Mouse (Mus musculus) cerebellum, postnatal 25 days (tissue): ENCODE results near the gene Anks3.

ENCODE experiments used
- DNase-seq, 2 experiments: peaks; one replicate each; pipeline ENCODE4 v3.0.0; 2021; ENCODE audit warnings: mixed read lengths in 2 of 2

Gene Anks3

DNA sequence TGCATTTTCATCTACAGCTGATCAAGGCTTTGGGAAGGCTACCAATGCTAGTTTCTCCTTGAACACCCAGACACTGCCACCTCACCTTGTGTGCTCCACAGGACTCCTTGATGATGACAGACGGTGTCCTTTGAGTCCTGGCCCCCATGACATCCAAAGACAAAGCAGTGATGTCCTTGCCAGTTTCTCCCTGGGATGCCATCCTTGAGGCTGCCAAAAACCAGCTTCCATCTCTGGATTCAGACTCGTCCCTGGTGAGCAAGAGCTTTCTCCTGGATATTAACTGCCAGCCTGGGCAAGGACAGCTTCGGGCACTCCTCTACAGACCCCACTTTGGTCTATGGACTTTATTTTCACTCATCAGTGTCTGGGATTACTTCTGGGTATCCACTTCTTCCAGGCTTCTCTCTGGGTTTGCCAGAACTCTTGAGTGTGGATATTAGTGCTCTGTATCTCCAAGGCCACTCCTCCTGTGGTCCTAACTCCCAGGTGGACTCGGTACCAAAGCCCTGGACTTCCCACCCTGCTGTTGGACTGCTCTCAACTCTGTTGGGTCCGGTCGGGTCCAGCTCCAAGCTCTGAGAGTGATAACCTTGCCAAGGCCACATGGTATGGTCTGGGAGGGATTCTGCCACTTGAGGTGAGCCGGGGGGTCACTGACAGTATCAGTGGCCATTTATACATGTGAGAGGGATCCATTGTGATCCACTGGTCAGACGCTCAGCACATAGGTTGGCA lies 1.6 kb upstream of the Anks3 start:
- peak; percentile 49 to 56 for DNase-seq

DNA sequence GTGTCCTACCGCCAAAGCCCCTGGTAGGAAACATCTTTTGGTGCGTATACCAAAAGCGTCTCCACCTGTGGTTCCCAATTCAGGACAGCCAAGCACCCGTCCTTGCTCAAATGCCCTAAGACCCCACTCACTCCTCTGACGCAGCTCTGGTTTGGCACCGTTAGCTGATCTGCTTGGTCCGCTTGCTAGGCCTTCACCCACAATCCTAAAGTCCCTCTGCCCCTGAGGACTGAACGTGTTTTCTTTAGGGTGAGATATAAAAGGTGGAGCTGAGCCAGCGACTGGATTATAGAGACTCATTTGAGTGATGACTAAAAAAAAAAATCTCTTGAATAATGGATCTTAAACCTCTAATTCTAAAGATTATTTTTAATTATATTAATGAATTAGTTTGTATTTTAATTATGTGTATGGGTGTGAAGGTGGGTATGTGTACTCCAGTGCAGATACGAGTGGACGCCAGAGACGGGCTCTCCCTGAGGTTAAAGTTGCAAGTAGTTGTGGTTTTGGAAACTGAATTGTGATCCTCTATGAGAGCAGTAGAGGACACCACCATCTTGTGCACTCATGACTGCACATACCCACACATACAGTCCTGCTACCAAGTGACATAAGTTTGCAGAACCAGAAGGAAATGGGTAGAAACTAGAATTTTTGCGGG lies 856 bp upstream of the Anks3 start:
- no peak for DNase-seq

DNA sequence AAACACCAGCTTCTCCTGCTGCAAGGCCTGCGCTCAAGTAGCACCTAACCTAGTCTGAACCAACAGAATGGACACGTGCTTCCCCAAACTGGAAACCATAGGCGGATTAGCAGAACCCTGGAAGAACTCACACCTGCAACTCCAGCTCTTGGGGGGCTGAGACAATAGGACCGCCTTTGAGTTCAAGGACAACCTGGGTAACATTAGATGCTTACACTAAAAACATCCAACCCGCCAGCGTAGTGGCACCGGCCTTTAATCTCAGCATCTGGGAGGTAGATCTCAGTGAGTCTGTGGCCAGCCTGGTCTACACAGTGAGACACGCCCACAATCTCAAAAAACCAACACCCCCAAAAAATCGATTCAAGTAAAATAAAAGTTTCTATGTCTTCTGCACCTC lies 659 bp downstream of the Anks3 start:
- peak in 1 of 2 experiments; percentile 8 for DNase-seq

DNA sequence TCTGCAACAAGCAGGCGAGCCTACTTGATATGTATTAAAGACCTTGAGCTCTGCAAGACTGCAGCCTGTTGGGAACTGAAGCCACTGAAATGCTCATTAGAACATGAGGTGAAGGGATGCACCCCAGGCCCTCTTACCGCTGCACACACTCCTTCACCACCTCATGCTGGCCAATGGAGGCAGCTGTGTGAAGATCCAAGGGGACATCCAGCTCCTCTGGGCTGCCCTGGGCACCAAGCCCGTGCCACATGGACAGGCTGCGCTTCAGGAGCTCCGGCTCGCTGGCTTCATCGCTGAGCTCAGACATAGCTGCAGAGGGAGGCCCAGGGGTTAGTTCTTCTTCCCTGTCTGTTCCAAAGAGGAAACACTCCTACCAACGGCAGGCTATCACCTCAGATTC lies 3.7 kb downstream of the Anks3 start:
- no peak for DNase-seq

DNA sequence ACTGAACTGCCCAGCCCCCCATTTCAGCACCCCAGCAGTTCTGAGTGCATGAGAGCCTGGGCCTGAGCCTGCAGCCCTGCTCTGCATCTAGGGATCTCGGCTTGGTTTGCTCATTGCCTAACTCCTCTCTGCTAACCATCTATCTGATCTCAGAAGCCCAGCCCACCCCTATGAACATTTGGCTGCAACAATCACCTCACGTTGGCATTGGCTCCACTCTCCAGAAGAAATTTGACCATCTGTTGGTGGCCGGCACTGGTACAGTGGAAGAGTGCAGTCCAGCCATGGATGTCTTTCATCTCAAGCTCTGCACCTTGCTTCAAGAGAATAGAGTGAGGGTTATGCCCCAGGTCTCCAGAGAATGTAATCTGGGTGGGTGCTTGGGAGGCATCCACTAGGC lies 6.6 kb downstream of the Anks3 start:
- DNase-seq = peak; percentile 71 to 78

GRCm38 (mm10) chr16:4956609-4957008 lies 7.4 kb downstream of the Anks3 start:
- DNase-seq = no peak

- DNase-seq = no peak
Measured at GRCm38 (mm10) chr16:4947378-4947777, 16.6 kb downstream of the Anks3 start.

GRCm38 (mm10) chr16:4946155-4946554 lies 17.9 kb downstream of the Anks3 start:
- no peak for DNase-seq

GRCm38 (mm10) chr16:4945415-4945814 lies 18.6 kb downstream of the Anks3 start:
- no peak for DNase-seq

- DNase-seq = no peak
Measured at GRCm38 (mm10) chr16:4943431-4943830, 20.6 kb downstream of the Anks3 start.

DNA sequence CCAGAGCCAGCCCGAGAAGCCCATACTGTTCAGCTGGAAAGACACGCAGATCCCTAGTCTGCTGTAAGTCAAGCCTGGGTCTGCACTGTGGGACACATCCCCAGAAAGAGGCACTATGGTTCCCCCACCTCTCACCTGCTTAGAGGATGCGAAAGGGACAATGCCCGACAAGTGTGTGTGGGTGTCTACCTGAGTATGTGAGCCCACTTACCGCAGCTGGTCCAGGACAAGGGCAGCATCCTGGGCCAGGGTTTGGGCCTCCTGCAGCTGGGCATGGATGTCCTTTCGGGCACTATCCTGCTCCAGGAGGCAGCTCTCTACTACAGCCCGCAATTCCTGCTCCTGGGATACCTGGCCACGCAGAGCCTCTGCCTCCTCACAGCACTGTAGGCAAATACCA lies 21.1 kb downstream of the Anks3 start:
- DNase-seq = no peak

- DNase-seq = no peak
Measured at GRCm38 (mm10) chr16:4941016-4941415, 23.0 kb downstream of the Anks3 start.

DNA sequence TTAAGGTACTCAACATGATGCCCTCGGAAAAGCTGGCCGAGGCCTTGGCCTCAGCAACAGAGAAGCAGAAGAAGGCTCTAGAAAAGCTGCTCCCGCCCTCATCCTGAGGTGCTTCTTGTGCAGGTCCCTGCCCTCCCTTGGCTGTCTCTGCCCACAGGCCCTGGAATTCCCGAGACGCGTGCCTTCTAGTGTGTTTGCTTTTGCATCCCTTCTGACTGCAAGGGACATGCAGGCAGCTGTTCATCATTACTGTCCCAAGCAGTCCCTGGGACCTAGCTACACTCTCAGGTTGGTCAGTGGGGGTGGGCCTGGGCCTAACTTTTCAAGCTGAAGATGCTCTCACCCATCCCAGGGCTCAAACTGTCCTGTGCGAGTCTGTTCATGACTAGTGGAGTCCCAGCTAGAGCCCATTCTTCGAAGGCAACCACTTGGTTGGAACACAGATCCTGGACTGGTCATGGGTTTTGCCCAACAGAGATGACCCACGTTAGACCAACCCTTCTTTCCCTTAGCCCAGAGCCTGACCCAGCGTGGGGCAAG lies 23.6 kb downstream of the Anks3 start:
- DNase-seq = no peak

- peak in 1 of 2 experiments; percentile 55 for DNase-seq
Measured at GRCm38 (mm10) chr16:4939412-4939811, 24.6 kb downstream of the Anks3 start.

- DNase-seq = peak; percentile 93 to 97
Measured at GRCm38 (mm10) chr16:4938989-4939388, 25.0 kb downstream of the Anks3 start.

GRCm38 (mm10) chr16:4938461-4938860 lies 25.5 kb downstream of the Anks3 start, which contains the start of gene Nudt16l1:
Nudt16l1 (plus strand) TSS chr16:4938761.
- DNase-seq = no peak

DNA sequence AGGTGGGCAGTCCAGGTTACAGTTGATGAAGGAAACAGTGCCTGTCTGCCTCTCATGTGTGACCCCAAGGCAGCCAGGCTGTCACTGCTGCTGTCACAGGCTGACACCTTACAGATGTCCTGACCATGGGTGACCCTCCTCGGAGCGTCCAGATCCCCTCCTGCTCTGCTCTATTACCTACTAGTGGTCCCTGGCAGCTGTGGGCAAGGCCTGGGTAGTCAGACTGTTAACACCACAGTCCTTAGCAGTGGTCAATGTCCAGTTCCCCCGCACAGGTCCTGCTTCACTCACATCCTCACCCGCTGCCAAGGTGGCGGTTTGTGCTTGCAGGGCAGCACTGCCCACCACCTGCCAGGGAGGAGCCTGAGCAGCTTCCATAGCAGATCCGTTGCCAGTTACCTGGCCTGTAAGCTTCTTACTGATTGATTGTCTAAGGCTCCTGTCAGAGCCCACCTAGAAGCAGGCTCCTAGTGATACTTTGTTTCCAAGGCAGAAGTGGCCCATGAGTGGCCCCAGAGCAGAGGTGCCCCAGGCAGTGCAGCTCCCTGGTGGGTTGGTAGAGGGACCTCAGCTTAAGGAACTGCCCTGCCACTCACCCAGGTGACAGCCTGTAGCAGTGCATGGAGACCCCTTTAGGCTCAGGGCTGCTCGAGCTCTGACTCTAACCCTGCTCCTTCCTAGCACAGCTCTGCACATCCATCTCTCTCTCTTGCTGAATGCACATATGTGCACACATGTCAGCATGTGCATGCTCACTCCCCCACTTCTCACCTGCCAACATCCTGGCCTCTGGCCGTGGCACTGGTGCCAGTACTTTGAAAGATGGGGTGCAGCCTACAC lies 26.4 kb downstream of the Anks3 start:
- no peak for DNase-seq

DNA sequence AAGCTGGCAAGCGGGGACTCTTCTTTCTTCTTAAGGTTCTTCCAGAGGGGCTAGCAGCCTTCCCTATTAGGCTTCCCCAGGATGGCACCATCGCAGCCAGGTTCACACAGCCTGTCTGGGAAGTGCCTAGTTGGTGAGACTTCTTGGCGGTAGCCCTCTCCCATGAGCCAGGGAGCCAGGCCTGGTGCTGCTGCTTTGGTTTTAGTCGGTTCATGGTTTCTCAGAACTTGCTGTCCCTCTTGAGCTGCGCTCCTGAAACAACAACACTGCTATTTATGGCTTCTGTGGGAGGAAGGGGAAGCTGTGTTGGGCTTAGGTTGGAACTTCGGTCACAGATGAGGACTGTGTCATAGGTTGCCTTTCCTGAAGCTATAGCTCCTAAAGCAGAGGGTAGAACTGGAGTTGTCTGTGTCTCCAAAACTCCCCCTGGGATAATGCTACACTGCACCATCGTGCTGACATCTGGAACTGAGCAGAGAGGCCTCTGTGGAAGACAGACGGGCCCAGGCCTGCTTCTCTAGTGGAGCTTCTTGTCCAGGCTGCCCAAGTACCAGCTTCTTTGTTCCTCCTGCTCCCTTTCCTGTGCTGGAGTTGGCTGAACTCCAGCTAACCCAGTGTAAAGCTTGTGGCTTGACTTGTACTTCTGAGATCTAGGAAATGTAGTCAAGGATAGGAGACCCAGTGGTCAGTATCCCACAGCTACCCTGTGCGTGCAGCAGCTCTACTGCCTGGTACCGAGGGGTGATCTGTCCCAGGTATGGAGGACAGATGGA lies 27.9 kb downstream of the Anks3 start:
- no peak for DNase-seq

DNA sequence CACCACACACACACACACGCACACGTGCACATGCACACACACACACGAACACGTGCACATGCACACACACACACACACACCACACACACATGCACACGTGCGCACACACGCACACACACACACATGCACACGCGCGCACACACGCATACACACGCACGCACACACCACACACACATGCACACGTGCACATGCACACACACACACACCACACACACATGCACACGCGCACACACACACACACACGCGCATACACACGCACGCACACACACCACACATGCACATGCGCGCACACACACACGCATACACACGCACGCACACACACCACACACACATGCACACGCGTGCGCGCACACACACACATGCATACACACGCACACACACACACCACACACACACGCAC lies 28.6 kb downstream of the Anks3 start:
- DNase-seq = no peak

GRCm38 (mm10) chr16:4932429-4932828 lies 31.6 kb downstream of the Anks3 start:
- DNase-seq = peak in 1 of 2 experiments; percentile 49

GRCm38 (mm10) chr16:4928474-4928873 lies 35.5 kb downstream of the Anks3 start:
- DNase-seq = no peak

DNA sequence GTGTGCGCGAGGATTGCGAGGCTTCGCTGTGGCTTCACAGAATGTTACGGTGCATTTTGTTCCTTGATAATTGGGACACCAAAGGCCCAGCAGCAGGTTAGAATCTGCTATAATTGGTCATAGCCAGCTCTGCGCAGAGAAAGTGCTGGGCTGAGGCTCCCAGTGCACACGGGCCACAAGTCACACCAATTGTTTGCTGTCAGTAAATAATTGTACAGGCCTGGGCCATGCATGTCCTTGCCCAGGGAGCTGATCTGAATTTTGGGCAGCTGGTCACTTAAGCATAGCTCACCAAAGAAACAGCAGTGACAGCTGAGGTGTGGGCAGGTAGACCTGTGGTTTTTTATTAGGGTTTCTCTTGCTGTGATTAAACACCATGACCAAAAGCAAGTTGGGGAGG lies 36.0 kb downstream of the Anks3 start:
- no peak for DNase-seq
